Mouse (Mus musculus): ENCODE measurements around the gene Elavl3. TPM values are rescaled to one million over a fixed set of nuclear protein-coding genes. Genes with fewer than 3 reads are reported as not detected.
"Not testable (repeated sequence)": the region's sequence is repeated elsewhere in the genome, so short reads cannot be mapped to it uniquely, and the experiment has no call there.

Gene Elavl3
- polyA plus RNA-seq, 1 experiment from 2014 or later, result 5.7 TPM

- Histone ChIP-seq H3K9me3 (ENCODE audit: control insufficient read depth, low read depth, low read length) (no peaks in the 10 kb centered on the region), H3K27ac (ENCODE audit: low read length) (peak overlapping the region; percentile 87), H3K4me2 (replicated peaks; ENCODE audit: low read depth, low read length) (peak overlapping the region; percentile 70), H3K36me3 (ENCODE audit: control insufficient read depth, insufficient read depth, low read length) (no peaks in the 10 kb centered on the region), H3K9ac (replicated peaks; ENCODE audit: low read depth, low read length) (peak overlapping the region; percentile 49), H3K27me3 (ENCODE audit: control insufficient read depth, insufficient read depth, low read length) (no peaks in the 10 kb centered on the region), H3K4me3 (ENCODE audit: low read depth, low read length) (peak overlapping the region; percentile 71), H3K4me1 (ENCODE audit: control insufficient read depth, insufficient read depth, low read length) (no peaks in the 10 kb centered on the region)
- ATAC-seq (ENCODE audit: insufficient number of reproducible peaks, insufficient read depth, low FRiP score, low read depth), result 0 out of 2 replicates have a peak, but pooled peaks have one; percentile 14
- 49% methylated on average over 6 of the region's 6 CpGs for WGBS
Measured at GRCm38 (mm10) chr9:22086012-22086411, 34.2 kb upstream of the Elavl3 start.

GRCm38 (mm10) chr9:22085022-22085834, 33.4 kb upstream of the Elavl3 start, which contains the start of gene Ecsit:
Ecsit (minus strand) TSS chr9:22085438.
- Histone ChIP-seq H3K4me3 (ENCODE audit: low read depth, low read length) (peak within 1 kb of the TSS; percentile 71), H3K36me3 (ENCODE audit: control insufficient read depth, insufficient read depth, low read length) (no peaks in the 10 kb centered on the region), H3K27ac (ENCODE audit: low read length) (peak within 1 kb of the TSS; percentile 87), H3K4me1 (ENCODE audit: control insufficient read depth, insufficient read depth, low read length) (no peaks in the 10 kb centered on the region), H3K9ac (replicated peaks; ENCODE audit: low read depth, low read length) (peak within 1 kb of the TSS; percentile 49), H3K4me2 (replicated peaks; ENCODE audit: low read depth, low read length) (peak within 1 kb of the TSS; percentile 70), H3K27me3 (ENCODE audit: control insufficient read depth, insufficient read depth, low read length) (no peaks in the 10 kb centered on the region), H3K9me3 (ENCODE audit: control insufficient read depth, low read depth, low read length) (no peaks in the 10 kb centered on the region)
- WGBS, result under 1% methylated on average over 48 of the region's 48 CpGs
- peak; percentile 98 for ATAC-seq (ENCODE audit: insufficient number of reproducible peaks, insufficient read depth, low FRiP score, low read depth)

DNA sequence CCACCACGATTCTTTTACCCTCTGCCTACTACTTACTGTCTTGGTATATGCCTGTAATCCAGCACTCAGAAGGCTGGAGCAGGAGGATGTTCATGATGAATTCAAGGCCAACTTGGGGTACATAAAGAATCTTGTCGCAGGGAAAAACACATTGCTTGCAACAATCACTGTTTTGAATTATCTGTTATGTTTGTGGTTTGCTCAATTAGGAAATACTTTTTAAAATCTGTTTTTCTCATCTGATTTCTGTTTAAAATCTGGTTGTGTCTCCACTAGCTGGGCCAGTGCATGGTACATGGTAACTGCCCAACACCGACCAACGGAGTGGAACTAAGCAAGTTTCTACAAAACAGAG, 32.8 kb upstream of the Elavl3 start:
- Histone ChIP-seq H3K4me2 (replicated peaks; ENCODE audit: low read depth, low read length) (peak overlapping the region; percentile 70), H3K4me3 (ENCODE audit: low read depth, low read length) (peak overlapping the region; percentile 71), H3K27me3 (ENCODE audit: control insufficient read depth, insufficient read depth, low read length) (no peaks in the 10 kb centered on the region), H3K9ac (replicated peaks; ENCODE audit: low read depth, low read length) (peak overlapping the region; percentile 49), H3K9me3 (ENCODE audit: control insufficient read depth, low read depth, low read length) (no peaks in the 10 kb centered on the region), H3K4me1 (ENCODE audit: control insufficient read depth, insufficient read depth, low read length) (no peaks in the 10 kb centered on the region), H3K36me3 (ENCODE audit: control insufficient read depth, insufficient read depth, low read length) (no peaks in the 10 kb centered on the region), H3K27ac (ENCODE audit: low read length) (no peak overlapping the region; the same call in 1 of the 2 replicates)
- no peak for ATAC-seq (ENCODE audit: insufficient number of reproducible peaks, insufficient read depth, low FRiP score, low read depth)
- WGBS, result 29% methylated on average over 4 of the region's 4 CpGs

DNA sequence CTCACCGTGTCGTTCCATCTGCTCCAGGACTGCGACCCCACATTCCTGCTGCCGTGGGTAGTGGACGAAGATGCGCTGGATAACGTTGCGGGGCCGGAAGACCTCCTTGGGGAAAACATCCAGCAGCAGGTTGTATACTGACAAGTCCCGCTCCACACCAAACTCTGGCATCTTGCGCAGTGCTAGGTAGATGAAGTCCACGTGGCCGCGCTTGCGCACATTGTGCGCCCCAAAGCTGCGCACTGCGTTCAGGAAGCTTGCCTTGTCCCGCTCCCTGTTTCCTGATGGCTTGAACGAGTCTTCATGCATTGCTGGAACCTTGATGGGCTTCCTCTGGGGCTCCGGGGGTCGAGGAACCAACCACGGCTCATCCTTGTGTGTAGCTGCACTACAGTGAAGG, 24.4 kb upstream of the Elavl3 start:
- no peak overlapping the region for H3K4me3 ChIP-seq (ENCODE audit: low read depth, low read length)
- H3K9me3 ChIP-seq (ENCODE audit: control insufficient read depth, low read depth, low read length), result no peaks in the 10 kb centered on the region
- no peaks in the 10 kb centered on the region for H3K4me1 ChIP-seq (ENCODE audit: control insufficient read depth, insufficient read depth, low read length)
- peaks cover 4% of the 10 kb centered on the region; the same call in 1 of the 2 replicates for H3K36me3 ChIP-seq (ENCODE audit: control insufficient read depth, insufficient read depth, low read length)
- no peak for ATAC-seq (ENCODE audit: insufficient number of reproducible peaks, insufficient read depth, low FRiP score, low read depth)
- no peak overlapping the region for H3K9ac ChIP-seq (replicated peaks; ENCODE audit: low read depth, low read length)
- H3K27me3 ChIP-seq (ENCODE audit: control insufficient read depth, insufficient read depth, low read length), result no peaks in the 10 kb centered on the region
- WGBS, result 91% methylated on average over 23 of the region's 23 CpGs
- H3K27ac ChIP-seq (ENCODE audit: low read length), result no peak overlapping the region
- H3K4me2 ChIP-seq (replicated peaks; ENCODE audit: low read depth, low read length), result no peak overlapping the region

- not testable (repeated sequence) for H3K9ac ChIP-seq (replicated peaks; ENCODE audit: low read depth, low read length); H3K36me3 ChIP-seq (ENCODE audit: control insufficient read depth, insufficient read depth, low read length); H3K27me3 ChIP-seq (ENCODE audit: control insufficient read depth, insufficient read depth, low read length); ATAC-seq (ENCODE audit: insufficient number of reproducible peaks, insufficient read depth, low FRiP score, low read depth); H3K4me3 ChIP-seq (ENCODE audit: low read depth, low read length); H3K27ac ChIP-seq (ENCODE audit: low read length); H3K4me2 ChIP-seq (replicated peaks; ENCODE audit: low read depth, low read length); H3K9me3 ChIP-seq (ENCODE audit: control insufficient read depth, low read depth, low read length); H3K4me1 ChIP-seq (ENCODE audit: control insufficient read depth, insufficient read depth, low read length)
- WGBS, result 79% methylated on average over 5 of the region's 5 CpGs
Measured at GRCm38 (mm10) chr9:22075778-22076177, 24.0 kb upstream of the Elavl3 start.

DNA sequence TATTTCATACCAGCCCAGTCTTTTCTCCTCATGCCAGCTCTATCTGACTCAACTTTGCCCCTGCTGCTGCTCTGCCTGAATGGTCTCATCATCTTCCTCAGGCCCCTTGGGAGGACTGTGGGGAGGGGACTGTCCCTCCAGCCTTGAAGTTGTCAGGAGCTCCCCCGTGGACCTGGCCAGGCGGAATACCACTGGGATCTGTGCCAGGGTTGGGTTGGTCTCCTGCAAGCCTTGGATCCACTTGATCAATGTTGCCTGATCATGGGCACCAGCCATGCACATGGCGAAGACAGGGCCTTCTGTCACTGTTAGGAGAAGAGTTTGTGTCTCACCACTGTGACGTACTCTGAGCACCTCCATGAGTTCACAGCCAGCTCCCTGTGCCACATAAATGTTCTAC, 20.5 kb upstream of the Elavl3 start:
- ATAC-seq (ENCODE audit: insufficient number of reproducible peaks, insufficient read depth, low FRiP score, low read depth), result no peak
- no peak overlapping the region for H3K9ac ChIP-seq (replicated peaks; ENCODE audit: low read depth, low read length)
- peaks cover 8% of the 10 kb centered on the region; the same call in 1 of the 2 replicates for H3K4me1 ChIP-seq (ENCODE audit: control insufficient read depth, insufficient read depth, low read length)
- 93% methylated on average over 4 of the region's 4 CpGs for WGBS
- H3K4me2 ChIP-seq (replicated peaks; ENCODE audit: low read depth, low read length), result no peak overlapping the region
- H3K36me3 ChIP-seq (ENCODE audit: control insufficient read depth, insufficient read depth, low read length), result peaks cover 15% of the 10 kb centered on the region; the same call in 1 of the 2 replicates
- no peaks in the 10 kb centered on the region for H3K27me3 ChIP-seq (ENCODE audit: control insufficient read depth, insufficient read depth, low read length)
- H3K4me3 ChIP-seq (ENCODE audit: low read depth, low read length), result no peak overlapping the region
- H3K9me3 ChIP-seq (ENCODE audit: control insufficient read depth, low read depth, low read length), result no peaks in the 10 kb centered on the region
- H3K27ac ChIP-seq (ENCODE audit: low read length), result no peak overlapping the region

DNA sequence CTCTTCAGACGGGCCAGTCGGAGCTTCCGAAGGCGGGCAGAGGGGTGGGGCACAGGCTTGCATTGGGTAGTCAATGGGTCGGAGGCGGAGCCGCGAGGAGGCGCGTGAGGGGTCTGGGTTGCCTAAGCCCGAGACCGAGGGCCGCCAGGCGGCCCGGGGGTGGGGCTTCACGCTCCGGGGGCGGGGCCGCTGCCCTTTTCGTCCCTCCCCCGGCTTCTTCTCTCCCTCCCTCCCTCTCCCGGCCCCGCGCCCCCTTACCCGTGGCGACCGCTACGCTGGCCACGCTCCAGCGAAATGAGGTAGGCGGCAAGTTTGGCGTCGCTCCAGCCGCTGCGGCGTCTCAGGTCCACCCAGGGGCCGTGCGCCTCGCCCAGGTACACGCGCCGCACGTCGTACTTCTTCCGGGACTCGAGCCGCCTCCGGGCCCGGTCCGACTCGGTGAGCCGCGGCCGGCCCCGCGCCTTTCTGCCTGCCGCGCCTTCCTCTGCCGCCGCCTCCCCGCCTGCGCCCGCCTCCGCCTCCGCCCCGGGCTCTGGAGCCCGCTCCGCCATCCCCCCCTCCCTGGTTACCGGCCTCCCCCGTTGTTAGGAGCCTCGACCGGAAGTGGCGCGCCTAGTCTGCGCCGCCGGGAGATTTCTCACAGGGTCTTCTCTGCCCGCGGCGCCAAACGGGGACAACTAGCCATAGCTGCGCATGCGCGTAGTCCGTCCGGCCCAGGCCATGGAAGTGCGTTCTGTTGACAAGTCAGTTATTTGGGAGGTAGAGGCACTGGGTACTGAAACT, 19.2 kb upstream of the Elavl3 start, which contains the start of the genes Gm49318 and Zfp653:
Gene Gm49318 (minus strand): TSS at position 469 of the 783 bp plus-strand sequence.
Gene Zfp653 (minus strand): TSS at position 586 of the 783 bp plus-strand sequence.
- Histone ChIP-seq H3K9me3 (ENCODE audit: control insufficient read depth, low read depth, low read length) (no peaks in the 10 kb centered on the region), H3K27me3 (ENCODE audit: control insufficient read depth, insufficient read depth, low read length) (no peaks in the 10 kb centered on the region), H3K9ac (replicated peaks; ENCODE audit: low read depth, low read length) (peak within 1 kb of the TSS; percentile 86), H3K4me2 (replicated peaks; ENCODE audit: low read depth, low read length) (peak within 1 kb of the TSS; percentile 60), H3K4me3 (ENCODE audit: low read depth, low read length) (peak within 1 kb of the TSS; percentile 73), H3K27ac (ENCODE audit: low read length) (peak within 1 kb of the TSS; percentile 97), H3K36me3 (ENCODE audit: control insufficient read depth, insufficient read depth, low read length) (peaks cover 15% of the 10 kb centered on the region; the same call in 1 of the 2 replicates), H3K4me1 (ENCODE audit: control insufficient read depth, insufficient read depth, low read length) (peaks cover 8% of the 10 kb centered on the region; the same call in 1 of the 2 replicates)
- WGBS, result under 1% methylated on average over 79 of the region's 87 CpGs
- peak; percentile 97 for ATAC-seq (ENCODE audit: insufficient number of reproducible peaks, insufficient read depth, low FRiP score, low read depth)

GRCm38 (mm10) chr9:22069881-22070553, 18.2 kb upstream of the Elavl3 start:
- WGBS, result 63% methylated on average over 4 of the region's 4 CpGs
- Histone ChIP-seq H3K9ac (replicated peaks; ENCODE audit: low read depth, low read length) (no peak overlapping the region), H3K27ac (ENCODE audit: low read length) (peak overlapping the region; percentile 21; the same call in 1 of the 2 replicates), H3K9me3 (ENCODE audit: control insufficient read depth, low read depth, low read length) (no peaks in the 10 kb centered on the region), H3K36me3 (ENCODE audit: control insufficient read depth, insufficient read depth, low read length) (peaks cover 23% of the 10 kb centered on the region; the same call in 1 of the 2 replicates), H3K27me3 (ENCODE audit: control insufficient read depth, insufficient read depth, low read length) (no peaks in the 10 kb centered on the region), H3K4me1 (ENCODE audit: control insufficient read depth, insufficient read depth, low read length) (peaks cover 8% of the 10 kb centered on the region; the same call in 1 of the 2 replicates), H3K4me3 (ENCODE audit: low read depth, low read length) (peak overlapping the region; percentile 73), H3K4me2 (replicated peaks; ENCODE audit: low read depth, low read length) (peak overlapping the region; percentile 60)
- no peak for ATAC-seq (ENCODE audit: insufficient number of reproducible peaks, insufficient read depth, low FRiP score, low read depth)
